Mouse (Mus musculus) erythroid progenitor cell, adult 5-6 weeks (primary cell): Measurements from ENCODE around the gene Bloc1s1. TPM values are rescaled to one million over a fixed set of nuclear protein-coding genes. Genes with fewer than 3 reads are reported as not detected.

Source experiments
- ATAC-seq: replicated peaks from 2 replicates; pipeline ENCODE4 v1.8.0; 2016; ENCODE audit warnings: moderate number of reproducible peaks, mild to moderate bottlenecking, moderate TSS enrichment, inconsistent platforms; ENCODE audit not compliant: poor library complexity, low FRiP score, severe bottlenecking
- total RNA-seq, 2 experiments: library from RNA; stranded (forward) in 1 of 2; stranded (reverse) in 1 of 2; fragments of 150-400 nt in 1 of 2; fragments of 186-747, 209-891 nt in 1 of 2; gene quantifications; 2 replicates each; pipeline versions ENCODE4 v1.2.3 to v1.2.4; 2015 to 2017; ENCODE audit warnings: low replicate concordance in 2 of 2

The Bloc1s1 gene
- total RNA-seq, 2 experiments from 2014 or later = 15.5 to 49.0 TPM

DNA sequence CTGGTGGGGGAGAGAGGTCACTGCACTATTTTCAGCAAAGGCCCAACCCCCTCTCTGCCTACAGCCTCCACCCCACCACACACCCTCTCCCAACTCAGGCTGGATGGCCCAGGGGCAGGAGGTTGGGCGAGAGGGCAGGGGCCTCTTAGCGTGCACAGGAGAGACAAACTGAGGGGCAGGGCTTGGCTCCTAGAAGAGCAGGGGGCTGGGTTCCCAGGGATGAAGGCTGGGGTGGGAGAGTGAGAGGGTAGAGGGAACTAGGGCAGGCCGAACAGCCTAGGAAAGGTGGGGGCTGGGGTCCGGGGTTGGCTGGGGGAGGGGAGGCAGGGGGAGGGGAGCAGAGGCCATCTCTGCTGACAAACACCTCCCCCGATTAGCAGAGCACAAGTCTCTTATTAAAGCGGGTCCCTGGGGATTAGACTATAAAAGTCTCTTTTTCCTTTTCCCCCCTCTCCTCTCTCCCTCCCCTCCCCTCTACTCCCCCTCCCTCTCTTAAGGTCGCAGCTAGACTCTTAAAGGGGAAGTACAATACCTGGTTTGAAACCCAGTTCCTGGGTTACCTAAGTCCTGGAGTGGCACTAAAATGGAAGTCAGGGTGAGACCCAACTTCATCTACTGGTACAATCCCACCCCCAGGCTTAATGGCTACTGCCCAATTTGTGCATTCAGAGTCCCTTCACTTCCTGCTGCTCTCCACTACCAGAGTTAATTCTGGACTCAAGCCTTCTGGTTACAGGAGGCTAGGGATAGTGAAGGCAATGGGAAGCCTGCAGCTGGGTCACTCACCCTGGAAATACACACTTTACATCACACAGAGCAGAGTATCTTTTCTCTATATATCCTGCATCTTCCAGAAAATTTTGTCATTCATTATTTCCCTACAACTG is 34.7 kb downstream of the Bloc1s1 start:
- no peak for ATAC-seq

DNA sequence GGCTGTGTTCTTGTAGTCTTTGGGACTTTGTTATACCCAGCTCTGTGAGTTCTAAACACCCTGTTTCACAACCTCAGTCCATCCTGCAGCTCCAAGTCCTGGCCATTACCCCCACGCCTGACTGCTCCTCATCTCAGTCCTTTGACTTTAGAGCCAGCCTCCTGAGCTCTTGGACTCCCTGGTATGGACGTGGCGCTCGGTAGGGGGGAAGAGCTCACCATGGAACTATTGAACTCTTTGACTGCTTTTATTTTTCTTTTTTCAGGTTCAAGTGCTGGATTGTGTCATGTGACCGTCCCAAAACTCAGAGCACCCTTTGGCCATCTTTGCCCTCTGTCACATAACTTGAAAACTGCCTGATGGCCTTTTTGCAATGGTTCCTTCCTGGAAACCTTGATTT is 41.8 kb downstream of the Bloc1s1 start:
- no peak for ATAC-seq

DNA sequence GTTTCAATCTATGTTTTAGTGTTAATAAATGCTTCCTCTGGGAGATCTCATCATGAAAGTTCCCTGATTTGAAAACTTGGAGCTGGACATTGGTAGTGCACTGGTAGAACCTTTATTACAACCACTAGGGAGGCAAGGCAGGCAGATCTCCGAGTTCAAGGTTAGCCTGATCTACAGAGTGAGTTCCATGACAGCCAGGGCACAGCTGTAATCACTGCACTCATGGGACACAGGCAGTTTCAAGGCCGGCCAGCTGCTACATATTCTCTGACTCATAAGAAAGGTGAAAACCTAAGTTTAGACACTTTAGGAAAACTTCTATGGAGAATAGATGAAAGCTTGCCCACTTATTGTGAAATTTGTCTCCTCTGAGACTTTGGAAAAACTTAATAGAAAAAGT is 45.0 kb downstream of the Bloc1s1 start:
- ATAC-seq = no peak

DNA sequence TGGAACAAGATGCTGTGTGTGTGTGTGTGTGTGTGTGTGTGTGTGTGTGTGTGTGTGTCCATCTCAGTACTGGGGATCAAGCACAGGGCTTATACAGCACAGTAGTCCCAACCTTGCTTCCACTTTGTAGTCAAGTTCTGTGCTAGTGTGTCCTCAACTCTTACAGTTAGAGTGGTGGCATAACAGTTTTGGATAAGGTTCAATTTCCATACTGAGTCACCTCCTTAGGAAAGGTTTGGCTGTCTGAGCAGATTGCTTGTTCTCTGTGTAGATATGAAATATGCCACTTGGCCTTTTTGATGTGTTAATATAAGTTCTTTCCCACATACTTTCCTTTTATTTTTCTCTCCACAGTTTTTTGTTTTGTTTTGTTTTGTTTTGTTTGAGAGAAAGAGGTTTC is 45.5 kb downstream of the Bloc1s1 start:
- no peak for ATAC-seq

DNA sequence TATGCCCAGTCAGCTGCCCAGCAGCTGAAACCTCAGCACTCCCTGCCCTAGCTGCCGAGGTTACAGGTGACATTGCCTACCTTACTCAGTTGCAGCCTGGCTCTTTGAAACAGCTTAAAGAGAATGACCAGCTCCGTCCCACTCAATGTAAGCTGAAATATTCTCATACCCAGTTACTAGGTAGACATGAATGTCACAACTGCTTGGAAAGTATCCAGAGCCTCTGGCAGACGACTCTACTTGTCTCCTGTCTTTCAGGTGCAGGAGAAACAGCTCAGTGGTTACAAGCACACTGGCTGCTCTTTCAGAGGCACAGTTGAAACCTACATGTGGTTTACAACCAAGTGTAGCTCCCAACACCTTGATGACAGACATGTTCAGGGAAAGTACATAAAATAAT is 53.5 kb downstream of the Bloc1s1 start:
- ATAC-seq = no peak

Other genes with a start within 250 kb of the Bloc1s1 start
- gene Suox, start 250.0 kb downstream of the Bloc1s1 start, total RNA-seq (2015; ENCODE audit: low replicate concordance) = 21.4 and 35.7 TPM in 2 replicates
- gene Suox, start 250.0 kb downstream of the Bloc1s1 start, total RNA-seq (2017; ENCODE audit: low replicate concordance) = 27.7 and 43.4 TPM in 2 replicates
- gene Rab5b, start 227.8 kb downstream of the Bloc1s1 start, total RNA-seq (2015; ENCODE audit: low replicate concordance) = 30.6 and 54.1 TPM in 2 replicates
- 37.7 and 46.8 TPM in 2 replicates for gene Rab5b, start 227.8 kb downstream of the Bloc1s1 start, total RNA-seq (2017; ENCODE audit: low replicate concordance)
- not detected in 2 replicates for gene Pmel, start 219.8 kb downstream of the Bloc1s1 start, total RNA-seq (2015; ENCODE audit: low replicate concordance)
- gene Pmel, start 219.8 kb downstream of the Bloc1s1 start, total RNA-seq (2017; ENCODE audit: low replicate concordance) = 0.39 TPM in 1 of 2 replicates, not detected in the other
- 111 and 124 TPM in 2 replicates for gene Cdk2, start 219.0 kb downstream of the Bloc1s1 start, total RNA-seq (2015; ENCODE audit: low replicate concordance)
- gene Cdk2, start 219.0 kb downstream of the Bloc1s1 start, total RNA-seq (2017; ENCODE audit: low replicate concordance) = 62.0 and 73.5 TPM in 2 replicates
- 9.6 and 16.2 TPM in 2 replicates for gene Dgka, start 179.2 kb downstream of the Bloc1s1 start, total RNA-seq (2015; ENCODE audit: low replicate concordance)
- gene Dgka, start 179.2 kb downstream of the Bloc1s1 start, total RNA-seq (2017; ENCODE audit: low replicate concordance) = 2.5 and 9.6 TPM in 2 replicates
- 13.8 and 19.5 TPM in 2 replicates for gene Pym1, start 176.1 kb downstream of the Bloc1s1 start, total RNA-seq (2015; ENCODE audit: low replicate concordance)
- 15.5 and 19.7 TPM in 2 replicates for gene Pym1, start 176.1 kb downstream of the Bloc1s1 start, total RNA-seq (2017; ENCODE audit: low replicate concordance)
- 1.3 and 1.4 TPM in 2 replicates for gene Mmp19, start 133.1 kb downstream of the Bloc1s1 start, total RNA-seq (2015; ENCODE audit: low replicate concordance)
- gene Mmp19, start 133.1 kb downstream of the Bloc1s1 start, total RNA-seq (2017; ENCODE audit: low replicate concordance) = 0.90 and 1.9 TPM in 2 replicates
- gene Dnajc14, start 120.0 kb downstream of the Bloc1s1 start, total RNA-seq (2015; ENCODE audit: low replicate concordance) = 15.1 and 15.5 TPM in 2 replicates
- 23.5 and 24.6 TPM in 2 replicates for gene Dnajc14, start 120.0 kb downstream of the Bloc1s1 start, total RNA-seq (2017; ENCODE audit: low replicate concordance)
- gene Tmem198b, start 119.7 kb downstream of the Bloc1s1 start, total RNA-seq (2015; ENCODE audit: low replicate concordance) = 6.5 TPM in 1 of 2 replicates, not detected in the other
- 0.26 and 2.0 TPM in 2 replicates for gene Tmem198b, start 119.7 kb downstream of the Bloc1s1 start, total RNA-seq (2017; ENCODE audit: low replicate concordance)
- 151 and 206 TPM in 2 replicates for gene Sarnp, start 106.7 kb downstream of the Bloc1s1 start, total RNA-seq (2015; ENCODE audit: low replicate concordance)
- 162 and 172 TPM in 2 replicates for gene Sarnp, start 106.7 kb downstream of the Bloc1s1 start, total RNA-seq (2017; ENCODE audit: low replicate concordance)
- 32.7 and 45.4 TPM in 2 replicates for gene Ormdl2, start 102.4 kb downstream of the Bloc1s1 start, total RNA-seq (2015; ENCODE audit: low replicate concordance)
- gene Ormdl2, start 102.4 kb downstream of the Bloc1s1 start, total RNA-seq (2017; ENCODE audit: low replicate concordance) = 23.9 and 91.4 TPM in 2 replicates
- gene Gdf11, start 32.3 kb downstream of the Bloc1s1 start, total RNA-seq (2015; ENCODE audit: low replicate concordance) = 0.36 TPM in 1 of 2 replicates, not detected in the other
- not detected in 2 replicates for gene Gdf11, start 32.3 kb downstream of the Bloc1s1 start, total RNA-seq (2017; ENCODE audit: low replicate concordance)
- 57.4 and 85.1 TPM in 2 replicates for gene Cd63, start 23.0 kb downstream of the Bloc1s1 start, total RNA-seq (2015; ENCODE audit: low replicate concordance)
- gene Cd63, start 23.0 kb downstream of the Bloc1s1 start, total RNA-seq (2017; ENCODE audit: low replicate concordance) = 17.7 and 28.4 TPM in 2 replicates
- gene Rdh5, start 1.1 kb downstream of the Bloc1s1 start, total RNA-seq (2015; ENCODE audit: low replicate concordance) = 11.7 TPM in 1 of 2 replicates, not detected in the other
- 20.1 TPM in 1 of 2 replicates, not detected in the other for gene Rdh5, start 1.1 kb downstream of the Bloc1s1 start, total RNA-seq (2017; ENCODE audit: low replicate concordance)
- not detected in 2 replicates for gene Itga7, start 9.8 kb upstream of the Bloc1s1 start, total RNA-seq (2015; ENCODE audit: low replicate concordance)
- gene Itga7, start 9.8 kb upstream of the Bloc1s1 start, total RNA-seq (2017; ENCODE audit: low replicate concordance) = not detected in 2 replicates
- not detected in 2 replicates for gene Mettl7b, start 37.0 kb upstream of the Bloc1s1 start, total RNA-seq (2015; ENCODE audit: low replicate concordance)
- gene Mettl7b, start 37.0 kb upstream of the Bloc1s1 start, total RNA-seq (2017; ENCODE audit: low replicate concordance) = not detected in 2 replicates
- not detected in 2 replicates for gene Olfr9, start 65.4 kb upstream of the Bloc1s1 start, total RNA-seq (2015; ENCODE audit: low replicate concordance)
- not detected in 2 replicates for gene Olfr9, start 65.4 kb upstream of the Bloc1s1 start, total RNA-seq (2017; ENCODE audit: low replicate concordance)
- gene Olfr763, start 86.8 kb upstream of the Bloc1s1 start, total RNA-seq (2015; ENCODE audit: low replicate concordance) = not detected in 2 replicates
- gene Olfr763, start 86.8 kb upstream of the Bloc1s1 start, total RNA-seq (2017; ENCODE audit: low replicate concordance) = not detected in 2 replicates
- not detected in 2 replicates for gene Olfr764-ps1, start 115.9 kb upstream of the Bloc1s1 start, total RNA-seq (2015; ENCODE audit: low replicate concordance)
- not detected in 2 replicates for gene Olfr764-ps1, start 115.9 kb upstream of the Bloc1s1 start, total RNA-seq (2017; ENCODE audit: low replicate concordance)
- not detected in 2 replicates for gene Olfr765, start 126.0 kb upstream of the Bloc1s1 start, total RNA-seq (2015; ENCODE audit: low replicate concordance)
- not detected in 2 replicates for gene Olfr765, start 126.0 kb upstream of the Bloc1s1 start, total RNA-seq (2017; ENCODE audit: low replicate concordance)
- not detected in 2 replicates for gene Olfr766-ps1, start 144.9 kb upstream of the Bloc1s1 start, total RNA-seq (2015; ENCODE audit: low replicate concordance)
- not detected in 2 replicates for gene Olfr766-ps1, start 144.9 kb upstream of the Bloc1s1 start, total RNA-seq (2017; ENCODE audit: low replicate concordance)
- gene Olfr767, start 158.9 kb upstream of the Bloc1s1 start, total RNA-seq (2015; ENCODE audit: low replicate concordance) = not detected in 2 replicates
- gene Olfr767, start 158.9 kb upstream of the Bloc1s1 start, total RNA-seq (2017; ENCODE audit: low replicate concordance) = not detected in 2 replicates
- gene Olfr768, start 175.3 kb upstream of the Bloc1s1 start, total RNA-seq (2015; ENCODE audit: low replicate concordance) = not detected in 2 replicates
- gene Olfr768, start 175.3 kb upstream of the Bloc1s1 start, total RNA-seq (2017; ENCODE audit: low replicate concordance) = not detected in 2 replicates
- gene Olfr769, start 193.8 kb upstream of the Bloc1s1 start, total RNA-seq (2015; ENCODE audit: low replicate concordance) = not detected in 2 replicates
- gene Olfr769, start 193.8 kb upstream of the Bloc1s1 start, total RNA-seq (2017; ENCODE audit: low replicate concordance) = not detected in 2 replicates
- gene Olfr770, start 215.0 kb upstream of the Bloc1s1 start, total RNA-seq (2015; ENCODE audit: low replicate concordance) = not detected in 2 replicates
- not detected in 2 replicates for gene Olfr770, start 215.0 kb upstream of the Bloc1s1 start, total RNA-seq (2017; ENCODE audit: low replicate concordance)
- gene Olfr771, start 240.7 kb upstream of the Bloc1s1 start, total RNA-seq (2015; ENCODE audit: low replicate concordance) = not detected in 2 replicates
- not detected in 2 replicates for gene Olfr771, start 240.7 kb upstream of the Bloc1s1 start, total RNA-seq (2017; ENCODE audit: low replicate concordance)